Mouse (Mus musculus) midbrain, embryonic 15.5 days (tissue): Measurements from ENCODE around the gene Degs1. TPM values are rescaled to one million over a fixed set of nuclear protein-coding genes. Genes with fewer than 3 reads are reported as not detected.

Experiments used
- ATAC-seq: fragments of 200-750 bp; cut with Nextera tagmentation; replicated peaks from 2 replicates; pipeline ENCODE4 v1.8.0; 2017; ENCODE audit warnings: moderate TSS enrichment
- H3K27ac ChIP-seq: fragments of 300-500 bp; sonication (generic); 2 replicates; pipeline ENCODE4 v1.5.1; 2015; ENCODE audit warnings: mild to moderate bottlenecking, inconsistent platforms
- H3K27me3 ChIP-seq: fragments of 300-500 bp; sonication (generic); replicated peaks from 2 replicates; pipeline ENCODE4 v1.6.1; 2015; ENCODE audit warnings: inconsistent platforms
- H3K36me3 ChIP-seq: fragments of 300-500 bp; sonication (generic); replicated peaks from 2 replicates; pipeline ENCODE4 v1.6.1; 2015; ENCODE audit warnings: inconsistent platforms
- H3K4me1 ChIP-seq: fragments of 300-500 bp; sonication (generic); 2 replicates; pipeline ENCODE4 v1.6.1; 2015; ENCODE audit warnings: inconsistent platforms
- H3K4me2 ChIP-seq: fragments of 300-500 bp; sonication (generic); 2 replicates; pipeline ENCODE4 v1.6.1; 2015; ENCODE audit warnings: inconsistent platforms, mild to moderate bottlenecking, moderate library complexity
- H3K4me3 ChIP-seq: fragments of 300-500 bp; sonication (generic); 2 replicates; pipeline ENCODE4 v1.5.1; 2015; ENCODE audit warnings: mild to moderate bottlenecking, inconsistent platforms
- H3K9ac ChIP-seq: fragments of 300-500 bp; sonication (generic); 2 replicates; pipeline ENCODE4 v1.6.1; 2015; ENCODE audit warnings: mild to moderate bottlenecking, inconsistent platforms
- H3K9me3 ChIP-seq: fragments of 300-500 bp; sonication (generic); 2 replicates; pipeline ENCODE4 v1.6.1; 2016; ENCODE audit warnings: inconsistent platforms
- WGBS: fragments of 180-500 bp; shearing (Covaris S2); methylation state at CpG from one replicate; pipeline ENCODE4 v1.1.7; 2015; ENCODE audit warnings: mixed read lengths; 5-methylcytosine and 5-hydroxymethylcytosine counted together
- polyA plus RNA-seq: library from polyadenylated mRNA; unstranded; fragments of >200 nt; fragmentation: Nextera tagmentation; extraction: Ambion mirVana; gene quantifications from 2 replicates; pipeline ENCODE4 v1.2.1, GENCODE M21; 2015

Gene Degs1
- polyA plus RNA-seq: 68.7 and 69.8 TPM in 2 replicates

- H3K4me2 ChIP-seq: peak within 1 kb of the TSS; percentile 71
- no peaks in the 10 kb centered on the region for H3K27me3 ChIP-seq
- peak within 1 kb of the TSS; percentile 77 for H3K27ac ChIP-seq
- peak; percentile 94 for ATAC-seq
- peak within 1 kb of the TSS; percentile 71 for H3K9ac ChIP-seq
- H3K9me3 ChIP-seq: no peaks in the 10 kb centered on the region
- WGBS: under 1% methylated on average over 82 of the region's 94 CpGs
- H3K36me3 ChIP-seq: 0 out of 2 replicates have a peak, but pooled peaks cover 4% of the 10 kb centered on the region
- peaks cover 27% of the 10 kb centered on the region for H3K4me1 ChIP-seq
- peak within 1 kb of the TSS; percentile 70 for H3K4me3 ChIP-seq
Measured at GRCm38 (mm10) chr1:182282091-182283075, at the start of gene Degs1. Gene Degs1, minus strand, starts transcription at chr1:182282804.

- no peak for ATAC-seq
- WGBS: 96% methylated on average over 1 of the region's 1 CpGs
- no peaks in the 10 kb centered on the region for H3K4me1 ChIP-seq
- no peak overlapping the region for H3K4me3 ChIP-seq
- H3K36me3 ChIP-seq: peaks cover 48% of the 10 kb centered on the region
- no peak overlapping the region for H3K4me2 ChIP-seq
- H3K9ac ChIP-seq: no peak overlapping the region
- no peaks in the 10 kb centered on the region for H3K9me3 ChIP-seq
- no peak overlapping the region for H3K27ac ChIP-seq
- H3K27me3 ChIP-seq: no peaks in the 10 kb centered on the region
Measured at GRCm38 (mm10) chr1:182325919-182326318, 43.3 kb upstream of the Degs1 start.

- peaks cover 51% of the 10 kb centered on the region for H3K36me3 ChIP-seq
- H3K9ac ChIP-seq: no peak overlapping the region
- no peaks in the 10 kb centered on the region for H3K9me3 ChIP-seq
- ATAC-seq: no peak
- no peaks in the 10 kb centered on the region for H3K27me3 ChIP-seq
- H3K27ac ChIP-seq: no peak overlapping the region
- H3K4me3 ChIP-seq: no peak overlapping the region
- 95% methylated on average over 7 of the region's 7 CpGs for WGBS
- H3K4me1 ChIP-seq: no peaks in the 10 kb centered on the region
- H3K4me2 ChIP-seq: no peak overlapping the region
Measured at GRCm38 (mm10) chr1:182324552-182324951, 41.9 kb upstream of the Degs1 start.

GRCm38 (mm10) chr1:182323139-182323538 lies 40.5 kb upstream of the Degs1 start:
- Histone ChIP-seq H3K36me3 (peaks cover 43% of the 10 kb centered on the region), H3K4me1 (no peaks in the 10 kb centered on the region), H3K9me3 (no peaks in the 10 kb centered on the region), H3K27me3 (no peaks in the 10 kb centered on the region), H3K4me2 (no peak overlapping the region), H3K9ac (no peak overlapping the region), H3K27ac (no peak overlapping the region), H3K4me3 (no peak overlapping the region)
- over 99% methylated on average over 3 of the region's 3 CpGs for WGBS
- no peak for ATAC-seq

GRCm38 (mm10) chr1:182314201-182314600 lies 31.6 kb upstream of the Degs1 start:
- Histone ChIP-seq H3K9me3 (no peaks in the 10 kb centered on the region), H3K4me3 (no peak overlapping the region), H3K27me3 (no peaks in the 10 kb centered on the region), H3K27ac (no peak overlapping the region), H3K4me1 (no peaks in the 10 kb centered on the region), H3K4me2 (no peak overlapping the region), H3K36me3 (peaks cover 37% of the 10 kb centered on the region), H3K9ac (no peak overlapping the region)
- ATAC-seq: no peak
- WGBS: 97% methylated on average over 5 of the region's 5 CpGs

- Histone ChIP-seq H3K4me1 (no peaks in the 10 kb centered on the region), H3K4me2 (no peak overlapping the region), H3K4me3 (no peak overlapping the region), H3K36me3 (peaks cover 37% of the 10 kb centered on the region), H3K9me3 (no peaks in the 10 kb centered on the region), H3K9ac (no peak overlapping the region), H3K27ac (no peak overlapping the region), H3K27me3 (no peaks in the 10 kb centered on the region)
- WGBS: 93% methylated on average over 8 of the region's 8 CpGs
- ATAC-seq: no peak
Measured at GRCm38 (mm10) chr1:182313181-182313580, 30.6 kb upstream of the Degs1 start.

GRCm38 (mm10) chr1:182311376-182311775 lies 28.8 kb upstream of the Degs1 start:
- peaks cover 25% of the 10 kb centered on the region for H3K36me3 ChIP-seq
- no peak overlapping the region for H3K27ac ChIP-seq
- no peak overlapping the region for H3K4me3 ChIP-seq
- H3K4me2 ChIP-seq: no peak overlapping the region
- no peaks in the 10 kb centered on the region for H3K27me3 ChIP-seq
- H3K9me3 ChIP-seq: no peaks in the 10 kb centered on the region
- WGBS: 95% methylated on average over 5 of the region's 5 CpGs
- H3K9ac ChIP-seq: no peak overlapping the region
- no peaks in the 10 kb centered on the region for H3K4me1 ChIP-seq
- ATAC-seq: no peak

GRCm38 (mm10) chr1:182310316-182310715 lies 27.7 kb upstream of the Degs1 start:
- Histone ChIP-seq H3K4me1 (no peaks in the 10 kb centered on the region), H3K27ac (no peak overlapping the region), H3K36me3 (peaks cover 21% of the 10 kb centered on the region), H3K4me3 (no peak overlapping the region), H3K9me3 (no peaks in the 10 kb centered on the region), H3K4me2 (no peak overlapping the region), H3K9ac (no peak overlapping the region), H3K27me3 (no peaks in the 10 kb centered on the region)
- no peak for ATAC-seq
- WGBS: 91% methylated on average over 2 of the region's 2 CpGs

- WGBS: 83% methylated on average over 5 of the region's 5 CpGs
- H3K4me2 ChIP-seq: no peak overlapping the region
Measured at GRCm38 (mm10) chr1:182309403-182309802, 26.8 kb upstream of the Degs1 start.

GRCm38 (mm10) chr1:182302916-182303315 lies 20.3 kb upstream of the Degs1 start:
- H3K36me3 ChIP-seq: no peaks in the 10 kb centered on the region
- no peaks in the 10 kb centered on the region for H3K27me3 ChIP-seq
- H3K4me1 ChIP-seq: no peaks in the 10 kb centered on the region
- no peak overlapping the region for H3K4me2 ChIP-seq
- no peak overlapping the region for H3K4me3 ChIP-seq
- no peak overlapping the region for H3K27ac ChIP-seq
- ATAC-seq: no peak
- H3K9me3 ChIP-seq: no peaks in the 10 kb centered on the region
- H3K9ac ChIP-seq: no peak overlapping the region
- WGBS: 92% methylated on average over 5 of the region's 5 CpGs

More at GRCm38 (mm10) chr1:182309403-182309802, 26.8 kb upstream of the Degs1 start:
- Histone ChIP-seq H3K27me3 (no peaks in the 10 kb centered on the region), H3K4me3 (no peak overlapping the region), H3K4me1 (no peaks in the 10 kb centered on the region), H3K27ac (no peak overlapping the region), H3K36me3 (peaks cover 12% of the 10 kb centered on the region), H3K9ac (no peak overlapping the region), H3K9me3 (no peaks in the 10 kb centered on the region)
- no peak for ATAC-seq

GRCm38 (mm10) chr1:182302176-182302870 lies 19.7 kb upstream of the Degs1 start:
- no peak overlapping the region for H3K9ac ChIP-seq
- 88% methylated on average over 6 of the region's 6 CpGs for WGBS
- no peaks in the 10 kb centered on the region for H3K36me3 ChIP-seq
- no peaks in the 10 kb centered on the region for H3K4me1 ChIP-seq
- no peaks in the 10 kb centered on the region for H3K27me3 ChIP-seq
- no peaks in the 10 kb centered on the region for H3K9me3 ChIP-seq
- no peak overlapping the region for H3K27ac ChIP-seq
- no peak overlapping the region for H3K4me3 ChIP-seq
- no peak for ATAC-seq
- no peak overlapping the region for H3K4me2 ChIP-seq

- Histone ChIP-seq H3K36me3 (no peaks in the 10 kb centered on the region), H3K9me3 (no peaks in the 10 kb centered on the region), H3K27me3 (no peaks in the 10 kb centered on the region), H3K4me3 (no peak overlapping the region), H3K4me2 (no peak overlapping the region), H3K27ac (no peak overlapping the region), H3K4me1 (no peaks in the 10 kb centered on the region), H3K9ac (no peak overlapping the region)
- no peak for ATAC-seq
- WGBS: 97% methylated on average over 5 of the region's 5 CpGs
Measured at GRCm38 (mm10) chr1:182297821-182298220, 15.2 kb upstream of the Degs1 start.
